Mouse (Mus musculus) embryonic facial prominence, embryonic 15.5 days (tissue): ENCODE results near the gene R3hdml. TPM values are rescaled to one million over a fixed set of nuclear protein-coding genes. Genes with fewer than 3 reads are reported as not detected.
"Not testable (repeated sequence)": the region's sequence is repeated elsewhere in the genome, so short reads cannot be mapped to it uniquely, and the experiment has no call there.

ENCODE experiments used
- ATAC-seq: fragments of 200-750 bp; cut with Nextera tagmentation; 2 replicates; pipeline ENCODE4 v1.8.0; 2017; ENCODE audit warnings: low read depth, moderate TSS enrichment; ENCODE audit not compliant: insufficient number of reproducible peaks, low FRiP score, low TSS enrichment
- H3K27ac ChIP-seq: fragments of 300-500 bp; sonication (generic); replicated peaks from 2 replicates; pipeline ENCODE4 v1.5.1; 2015; ENCODE audit warnings: mild to moderate bottlenecking, inconsistent platforms
- H3K27me3 ChIP-seq: fragments of 300-500 bp; sonication (generic); 2 replicates; pipeline ENCODE4 v1.6.1; 2015; ENCODE audit warnings: inconsistent platforms
- H3K36me3 ChIP-seq: fragments of 300-500 bp; sonication (generic); 2 replicates; pipeline ENCODE4 v1.6.1; 2015; ENCODE audit warnings: mild to moderate bottlenecking, inconsistent platforms
- H3K4me1 ChIP-seq: fragments of 300-500 bp; sonication (generic); 2 replicates; pipeline ENCODE4 v1.6.1; 2015; ENCODE audit warnings: inconsistent platforms
- H3K4me2 ChIP-seq: fragments of 300-500 bp; sonication (generic); replicated peaks from 2 replicates; pipeline ENCODE4 v1.6.1; 2015; ENCODE audit warnings: mild to moderate bottlenecking, inconsistent platforms
- H3K4me3 ChIP-seq: fragments of 300-500 bp; sonication (generic); replicated peaks from 2 replicates; pipeline ENCODE4 v1.5.1; 2015; ENCODE audit warnings: mild to moderate bottlenecking, inconsistent platforms
- H3K9ac ChIP-seq: fragments of 300-500 bp; sonication (generic); 2 replicates; pipeline ENCODE4 v1.6.1; 2015; ENCODE audit warnings: inconsistent platforms
- H3K9me3 ChIP-seq: fragments of 300-500 bp; sonication (generic); replicated peaks from 2 replicates; pipeline ENCODE4 v1.6.1; 2016; ENCODE audit warnings: inconsistent platforms
- WGBS: fragments of 180-500 bp; shearing (Covaris S2); methylation state at CpG from one replicate; pipeline ENCODE4 v1.1.7; 2015; 5-methylcytosine and 5-hydroxymethylcytosine counted together
- polyA plus RNA-seq: library from polyadenylated mRNA; unstranded; fragments of >200 nt; fragmentation: Nextera tagmentation; extraction: Ambion mirVana; gene quantifications from 2 replicates; pipeline ENCODE4 v1.2.1, GENCODE M21; 2015

The R3hdml gene
- polyA plus RNA-seq, 1 experiment from 2014 or later: 0.35 TPM

DNA sequence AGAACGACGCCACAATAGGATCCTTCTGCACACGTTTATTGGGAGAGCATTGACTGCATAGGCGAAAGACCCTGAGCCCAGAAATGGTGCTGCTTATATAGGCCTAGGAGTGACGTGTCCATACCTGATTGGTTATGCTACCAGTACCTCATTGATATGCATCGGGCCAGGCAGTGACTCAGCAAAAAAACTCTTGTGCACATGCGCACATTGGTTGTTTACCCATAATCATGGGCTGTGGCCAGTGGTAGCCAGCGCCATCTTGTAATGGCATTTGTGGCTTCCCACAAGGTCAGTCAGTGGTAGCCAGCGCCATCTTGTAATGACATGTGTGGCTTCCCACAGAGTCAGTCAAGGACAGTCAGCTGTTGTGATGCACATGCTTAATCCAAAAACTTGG, 30.8 kb upstream of the R3hdml start:
- WGBS: 92% methylated on average over 9 of the region's 9 CpGs
- H3K4me2 ChIP-seq: not testable (repeated sequence)

DNA sequence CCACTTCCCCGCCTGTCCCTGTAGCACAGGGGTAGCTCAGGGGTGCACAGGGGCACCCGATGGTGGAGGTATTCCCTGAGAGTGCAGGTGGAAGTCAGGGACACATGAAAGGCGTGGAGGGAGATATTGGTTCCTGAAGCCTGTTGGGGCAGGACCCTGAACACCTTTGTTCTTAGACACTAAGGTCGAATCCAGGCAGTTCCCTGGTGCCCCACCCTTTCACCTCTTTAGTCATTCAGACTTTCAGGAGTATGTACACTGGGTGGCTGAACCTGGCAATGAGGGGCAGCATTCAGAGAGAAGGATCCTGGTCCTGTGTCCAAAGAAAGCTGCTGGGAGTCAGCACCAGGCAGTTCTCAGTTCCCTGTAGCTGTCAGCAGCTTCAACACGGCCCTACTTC, 29.7 kb upstream of the R3hdml start:
- Histone ChIP-seq H3K4me1 (no peaks in the 10 kb centered on the region), H3K9ac (no peak overlapping the region), H3K36me3 (peaks cover 4% of the 10 kb centered on the region; the same call in 1 of the 2 replicates), H3K4me3 (no peak overlapping the region), H3K4me2 (no peak overlapping the region), H3K27ac (no peak overlapping the region), H3K27me3 (peaks cover 13% of the 10 kb centered on the region; the same call in 1 of the 2 replicates), H3K9me3 (no peaks in the 10 kb centered on the region)
- ATAC-seq: no peak
- WGBS: 72% methylated on average over 5 of the region's 5 CpGs

More for the DNA sequence above, 30.8 kb upstream of the R3hdml start:
- H3K27me3 ChIP-seq: peaks cover 13% of the 10 kb centered on the region; the same call in 1 of the 2 replicates
- H3K36me3 ChIP-seq, H3K4me1 ChIP-seq, H3K4me3 ChIP-seq, H3K27ac ChIP-seq, H3K9ac ChIP-seq, ATAC-seq, H3K9me3 ChIP-seq: not testable (repeated sequence)

DNA sequence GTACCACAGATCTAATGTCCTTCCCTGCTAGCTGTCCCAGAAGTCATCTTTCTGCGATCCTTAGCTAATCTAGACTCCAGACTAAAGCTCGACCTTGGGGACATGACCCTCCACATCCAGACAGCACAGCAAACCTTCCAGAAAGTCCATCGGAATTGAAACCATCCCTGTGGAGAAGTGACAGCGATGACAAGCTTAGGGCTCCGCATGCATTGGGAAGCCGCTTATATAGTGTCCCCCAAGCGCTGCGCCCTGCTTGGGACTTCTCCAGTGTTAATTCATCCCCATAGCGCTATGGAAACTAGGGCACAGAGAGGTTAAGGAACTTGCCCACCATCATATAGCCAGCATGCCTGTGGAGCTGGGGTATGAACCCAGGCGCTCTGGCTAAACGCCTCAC, 29.3 kb upstream of the R3hdml start:
- ATAC-seq: no peak
- Histone ChIP-seq H3K27ac (no peak overlapping the region), H3K9me3 (no peaks in the 10 kb centered on the region), H3K4me3 (no peak overlapping the region), H3K9ac (no peak overlapping the region), H3K4me2 (no peak overlapping the region), H3K4me1 (no peaks in the 10 kb centered on the region), H3K27me3 (peaks cover 13% of the 10 kb centered on the region; the same call in 1 of the 2 replicates), H3K36me3 (peaks cover 5% of the 10 kb centered on the region; the same call in 1 of the 2 replicates)
- 77% methylated on average over 11 of the region's 11 CpGs for WGBS

DNA sequence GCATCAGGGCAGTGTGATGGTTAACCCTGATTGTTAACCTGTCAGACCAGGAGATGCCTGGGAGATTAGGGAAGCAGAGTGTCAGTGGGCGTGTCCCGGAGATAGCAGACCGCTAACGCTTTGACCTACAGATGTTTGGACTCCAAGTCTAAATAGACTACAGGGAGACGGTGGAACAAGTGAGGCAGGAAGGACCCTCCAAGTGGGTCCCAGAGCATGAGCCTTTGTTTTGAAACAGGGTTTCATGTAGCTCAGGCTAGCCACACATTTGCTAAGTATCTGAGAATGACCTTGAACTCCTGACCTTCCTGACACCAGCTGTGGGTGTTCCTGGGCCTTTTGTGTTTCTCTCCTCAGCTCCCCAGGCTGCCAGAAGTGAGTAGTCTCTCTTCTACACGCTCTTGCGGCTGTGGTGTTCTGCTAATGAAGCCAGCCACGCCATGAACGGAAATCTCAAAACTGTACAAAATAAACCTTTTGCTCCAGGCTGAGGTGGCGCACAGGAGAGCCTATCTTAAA, 28.8 kb upstream of the R3hdml start:
- Histone ChIP-seq H3K4me3 (no peak overlapping the region), H3K9me3 (no peaks in the 10 kb centered on the region), H3K9ac (no peak overlapping the region), H3K4me1 (no peaks in the 10 kb centered on the region), H3K27ac (no peak overlapping the region), H3K27me3 (peaks cover 11% of the 10 kb centered on the region; the same call in 1 of the 2 replicates), H3K36me3 (peaks cover 10% of the 10 kb centered on the region; the same call in 1 of the 2 replicates), H3K4me2 (no peak overlapping the region)
- ATAC-seq: no peak
- 60% methylated on average over 10 of the region's 10 CpGs for whole genome bisulfite sequencing

DNA sequence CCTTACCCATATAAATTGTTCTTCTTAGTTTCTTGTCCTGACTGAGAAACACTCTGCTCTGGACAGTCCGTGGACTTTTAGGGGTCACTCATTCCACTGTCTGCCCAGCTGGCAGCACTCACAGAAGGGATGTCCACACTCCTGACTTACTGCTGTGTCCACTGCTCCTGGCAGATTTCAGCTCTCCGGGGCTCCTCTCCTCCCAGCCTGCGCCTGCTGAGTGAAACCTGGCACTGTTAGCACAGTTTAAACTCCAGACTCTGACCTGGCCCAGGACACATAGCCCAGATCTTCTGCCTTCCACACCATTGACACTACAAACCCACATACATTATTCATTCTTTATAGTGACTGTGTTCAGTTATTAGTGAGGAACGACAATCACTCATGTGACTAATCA, 28.1 kb upstream of the R3hdml start:
- Histone ChIP-seq H3K27ac (no peak overlapping the region), H3K4me3 (no peak overlapping the region), H3K9me3 (no peaks in the 10 kb centered on the region), H3K36me3 (peaks cover 16% of the 10 kb centered on the region; the same call in 1 of the 2 replicates), H3K9ac (no peak overlapping the region), H3K27me3 (peaks cover 4% of the 10 kb centered on the region; the same call in 1 of the 2 replicates), H3K4me2 (no peak overlapping the region), H3K4me1 (no peaks in the 10 kb centered on the region)
- 64% methylated on average over 4 of the region's 4 CpGs for WGBS
- ATAC-seq: no peak

DNA sequence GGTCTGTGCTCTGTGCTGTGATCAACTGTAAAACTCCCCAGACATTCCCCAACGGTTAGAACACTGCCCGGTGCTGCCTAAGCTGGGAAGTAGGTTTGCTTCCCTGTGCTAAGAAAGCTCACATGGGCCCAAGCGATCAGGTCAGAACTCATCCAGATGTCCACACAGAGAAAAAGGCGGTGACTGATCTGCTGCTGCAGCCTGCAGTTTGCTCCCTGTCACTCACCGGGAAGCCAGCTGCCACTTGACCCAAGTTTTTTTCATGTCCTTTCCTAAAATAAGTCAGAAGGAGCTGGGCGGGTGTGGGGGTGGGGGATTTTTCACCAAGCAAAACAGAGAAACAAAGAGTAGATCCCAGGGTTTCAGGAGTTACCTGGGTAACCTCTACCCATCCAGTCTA, 27.6 kb upstream of the R3hdml start:
- ATAC-seq: no peak
- Histone ChIP-seq H3K9ac (no peak overlapping the region), H3K27ac (no peak overlapping the region), H3K4me3 (no peak overlapping the region), H3K4me2 (no peak overlapping the region), H3K27me3 (no peaks in the 10 kb centered on the region), H3K9me3 (no peaks in the 10 kb centered on the region), H3K36me3 (peaks cover 19% of the 10 kb centered on the region; the same call in 1 of the 2 replicates), H3K4me1 (no peaks in the 10 kb centered on the region)
- 46% methylated on average over 6 of the region's 6 CpGs for WGBS

DNA sequence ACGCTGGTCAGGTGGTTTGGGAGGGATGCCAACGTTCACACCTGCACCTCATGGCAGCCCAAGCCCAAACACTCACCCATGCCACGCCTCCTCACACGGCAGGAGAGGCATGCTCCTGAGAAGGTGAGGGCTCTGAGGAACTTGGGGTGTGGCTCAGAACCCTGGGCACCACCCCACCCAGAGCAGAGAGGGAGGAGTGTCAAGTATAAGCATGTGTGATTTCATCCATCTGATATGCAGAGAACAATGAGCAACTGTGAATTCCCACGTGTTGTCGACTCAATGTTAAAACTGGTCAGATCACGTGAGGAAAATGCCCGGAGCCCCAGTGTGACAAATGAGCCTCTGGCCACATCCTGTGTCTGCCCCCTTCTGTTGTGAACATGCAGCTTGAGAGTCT, 25.3 kb upstream of the R3hdml start:
- no peaks in the 10 kb centered on the region for H3K27me3 ChIP-seq
- H3K27ac ChIP-seq: no peak overlapping the region
- 60% methylated on average over 8 of the region's 8 CpGs for WGBS
- no peak overlapping the region for H3K9ac ChIP-seq
- peaks cover 22% of the 10 kb centered on the region; the same call in 1 of the 2 replicates for H3K36me3 ChIP-seq
- no peak overlapping the region for H3K4me2 ChIP-seq
- H3K4me1 ChIP-seq: peaks cover 9% of the 10 kb centered on the region
- no peaks in the 10 kb centered on the region for H3K9me3 ChIP-seq
- ATAC-seq: no peak
- no peak overlapping the region for H3K4me3 ChIP-seq

DNA sequence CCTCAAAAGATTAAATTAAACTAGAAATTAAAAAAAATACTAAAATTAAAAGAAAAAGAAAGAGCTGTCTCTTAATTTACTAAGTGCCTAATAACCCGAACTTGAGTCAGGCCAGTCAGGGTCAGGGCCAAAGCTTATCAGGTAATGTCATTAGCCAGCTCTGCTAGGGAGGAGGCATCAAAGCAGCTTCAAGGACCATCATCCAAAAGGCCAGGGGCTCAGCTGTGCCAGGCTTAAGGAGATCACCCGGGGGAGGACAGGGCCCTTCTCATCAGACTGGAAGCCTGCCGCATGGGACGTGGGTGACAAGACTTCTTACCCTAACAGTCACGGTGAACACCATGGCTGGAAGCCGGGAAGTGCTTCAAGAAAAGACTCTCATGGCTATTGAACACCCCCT, 24.5 kb upstream of the R3hdml start:
- H3K4me1 ChIP-seq: peaks cover 10% of the 10 kb centered on the region
- H3K4me2 ChIP-seq: no peak overlapping the region
- H3K27me3 ChIP-seq: no peaks in the 10 kb centered on the region
- no peak overlapping the region for H3K9ac ChIP-seq
- WGBS: 90% methylated on average over 6 of the region's 6 CpGs
- no peak overlapping the region for H3K4me3 ChIP-seq
- H3K9me3 ChIP-seq: no peaks in the 10 kb centered on the region
- no peak overlapping the region for H3K27ac ChIP-seq
- peaks cover 22% of the 10 kb centered on the region; the same call in 1 of the 2 replicates for H3K36me3 ChIP-seq
- ATAC-seq: no peak

DNA sequence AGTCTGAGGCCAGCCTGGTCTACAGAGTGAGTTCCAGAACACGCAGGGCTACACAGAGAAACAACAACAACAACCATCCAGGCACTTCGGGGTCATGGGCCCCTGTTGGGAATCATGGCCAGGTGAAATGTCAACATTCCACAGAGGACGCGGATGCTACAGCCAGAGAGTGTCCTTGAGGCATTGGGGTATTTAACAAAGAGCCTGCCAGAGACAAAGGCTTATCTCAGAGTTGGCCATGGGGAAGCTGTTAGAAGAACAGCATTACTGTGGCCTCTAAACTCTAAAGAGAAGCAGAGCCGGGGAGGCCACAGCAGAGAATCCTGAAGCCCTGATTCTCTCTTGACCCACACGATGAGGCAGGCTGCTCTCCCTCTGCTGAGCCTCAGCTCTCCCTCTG, 23.3 kb upstream of the R3hdml start:
- Histone ChIP-seq H3K36me3 (peaks cover 22% of the 10 kb centered on the region; the same call in 1 of the 2 replicates), H3K4me1 (peaks cover 10% of the 10 kb centered on the region), H3K27me3 (no peaks in the 10 kb centered on the region), H3K9ac (no peak overlapping the region), H3K4me2 (no peak overlapping the region), H3K4me3 (no peak overlapping the region), H3K9me3 (no peaks in the 10 kb centered on the region), H3K27ac (no peak overlapping the region)
- ATAC-seq: no peak
- 89% methylated on average over 6 of the region's 6 CpGs for WGBS

DNA sequence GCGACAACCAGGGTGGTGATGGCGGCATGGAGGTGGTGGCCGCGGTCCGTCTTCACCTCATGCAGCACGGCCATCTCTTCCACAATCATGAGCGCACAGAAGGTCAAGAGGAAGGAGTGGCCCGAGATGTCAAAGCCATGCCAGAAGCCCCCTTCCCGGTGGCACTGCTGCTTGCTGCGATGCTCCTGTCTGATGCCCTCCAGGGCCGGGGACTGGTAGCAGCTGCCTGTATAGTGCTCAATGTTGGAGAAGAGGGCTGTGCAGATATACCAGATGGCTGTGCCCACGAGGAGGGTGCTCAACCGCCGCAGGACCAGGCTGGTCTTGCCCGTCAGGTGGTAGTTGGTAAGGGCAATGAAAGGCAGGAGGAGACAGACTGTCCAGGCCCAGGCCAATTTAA, 22.4 kb upstream of the R3hdml start:
- no peak for ATAC-seq
- H3K9ac ChIP-seq: no peak overlapping the region
- no peak overlapping the region for H3K27ac ChIP-seq
- H3K27me3 ChIP-seq: no peaks in the 10 kb centered on the region
- H3K4me1 ChIP-seq: peaks cover 10% of the 10 kb centered on the region
- H3K9me3 ChIP-seq: no peaks in the 10 kb centered on the region
- WGBS: 94% methylated on average over 15 of the region's 15 CpGs
- H3K36me3 ChIP-seq: peaks cover 22% of the 10 kb centered on the region; the same call in 1 of the 2 replicates
- no peak overlapping the region for H3K4me3 ChIP-seq
- no peak overlapping the region for H3K4me2 ChIP-seq

DNA sequence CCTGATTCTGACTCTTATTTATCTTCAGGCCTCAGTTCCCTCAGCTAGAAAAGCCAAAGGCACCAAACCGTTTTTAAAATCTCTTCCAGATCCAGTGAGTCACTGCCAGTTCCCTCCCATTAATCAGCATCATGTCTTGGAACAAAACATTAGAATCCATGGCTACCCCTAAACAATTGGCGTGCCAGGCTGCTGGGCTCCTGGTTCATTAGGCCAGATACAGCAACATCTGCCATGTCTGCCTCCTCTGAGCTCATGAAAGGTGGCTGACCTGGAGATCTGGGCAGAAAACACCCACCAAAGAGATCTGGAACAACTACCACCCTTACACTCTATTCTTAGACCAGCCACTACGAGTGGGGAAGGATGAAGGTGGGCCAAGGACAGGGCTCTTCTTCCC, 21.0 kb upstream of the R3hdml start:
- Histone ChIP-seq H3K27ac (no peak overlapping the region), H3K36me3 (peaks cover 22% of the 10 kb centered on the region; the same call in 1 of the 2 replicates), H3K4me1 (peaks cover 10% of the 10 kb centered on the region), H3K9me3 (no peaks in the 10 kb centered on the region), H3K27me3 (no peaks in the 10 kb centered on the region), H3K9ac (no peak overlapping the region), H3K4me3 (peak overlapping the region; percentile 86), H3K4me2 (peak overlapping the region; percentile 76)
- no peak for ATAC-seq
- WGBS: 68% methylated on average over 3 of the region's 3 CpGs
